Mouse (Mus musculus): Measurements from ENCODE around the gene Ssbp2.

Gene Ssbp2

DNA sequence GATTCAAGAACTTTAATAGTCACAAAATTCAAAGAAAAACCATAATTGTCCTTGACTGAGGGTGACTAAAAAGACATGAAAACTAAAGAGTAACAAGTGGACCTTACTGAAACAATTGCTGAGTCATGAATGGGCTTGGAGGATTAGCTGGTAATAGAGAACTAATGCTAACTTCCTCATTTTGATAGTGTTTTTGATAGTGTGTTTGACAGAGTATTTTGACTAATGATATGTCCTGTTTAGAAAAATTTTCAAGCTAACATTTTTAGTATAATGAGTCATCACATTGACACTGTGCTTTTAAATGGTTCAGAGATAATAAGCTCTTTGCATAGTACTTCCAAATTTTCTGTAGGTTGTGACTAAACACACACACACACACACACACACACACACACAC lies 267.8 kb downstream of the Ssbp2 start:
- no peak for DNase-seq (ENCODE audit: low spot score)

DNA sequence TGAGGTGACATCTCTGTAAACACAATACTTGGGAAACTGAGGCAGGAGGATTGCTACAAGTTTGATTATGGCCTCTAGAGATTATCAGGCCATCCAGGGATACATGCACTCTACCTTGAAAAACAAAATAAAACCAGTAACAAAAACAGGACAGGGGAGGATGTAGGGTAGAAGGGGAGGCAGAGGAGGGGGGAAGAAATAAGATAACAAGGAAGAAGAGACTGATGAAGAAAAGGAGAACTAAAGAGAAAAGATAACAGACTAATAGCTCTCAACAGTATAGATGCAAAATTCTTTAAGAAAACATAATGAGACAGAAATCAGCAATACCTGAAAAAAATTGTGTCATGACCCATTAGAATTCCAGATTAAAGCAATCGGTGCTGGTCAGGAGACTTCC lies 277.1 kb downstream of the Ssbp2 start:
- DNase-seq (ENCODE audit: low spot score) = no peak

DNA sequence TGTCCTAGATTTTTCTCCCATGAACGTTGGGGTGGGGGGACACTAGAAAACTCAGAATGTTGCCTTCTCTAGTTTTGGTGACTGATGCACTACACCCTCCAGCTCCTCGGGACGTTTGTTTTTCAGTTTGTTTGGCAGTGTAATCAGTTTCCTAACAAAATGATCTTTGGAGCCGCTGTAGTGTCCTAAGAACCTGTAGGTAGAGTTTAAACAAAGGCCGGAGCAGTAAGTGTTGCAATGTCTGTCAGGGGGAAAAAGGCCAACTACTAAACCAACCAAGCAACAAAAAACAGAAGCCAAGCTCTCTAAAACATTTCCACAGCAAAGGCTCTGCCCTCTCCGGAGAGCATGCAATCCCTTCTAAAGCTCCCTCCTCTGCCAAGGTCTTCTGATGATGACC lies 280.8 kb downstream of the Ssbp2 start:
- DNase-seq (ENCODE audit: low spot score) = no peak

DNA sequence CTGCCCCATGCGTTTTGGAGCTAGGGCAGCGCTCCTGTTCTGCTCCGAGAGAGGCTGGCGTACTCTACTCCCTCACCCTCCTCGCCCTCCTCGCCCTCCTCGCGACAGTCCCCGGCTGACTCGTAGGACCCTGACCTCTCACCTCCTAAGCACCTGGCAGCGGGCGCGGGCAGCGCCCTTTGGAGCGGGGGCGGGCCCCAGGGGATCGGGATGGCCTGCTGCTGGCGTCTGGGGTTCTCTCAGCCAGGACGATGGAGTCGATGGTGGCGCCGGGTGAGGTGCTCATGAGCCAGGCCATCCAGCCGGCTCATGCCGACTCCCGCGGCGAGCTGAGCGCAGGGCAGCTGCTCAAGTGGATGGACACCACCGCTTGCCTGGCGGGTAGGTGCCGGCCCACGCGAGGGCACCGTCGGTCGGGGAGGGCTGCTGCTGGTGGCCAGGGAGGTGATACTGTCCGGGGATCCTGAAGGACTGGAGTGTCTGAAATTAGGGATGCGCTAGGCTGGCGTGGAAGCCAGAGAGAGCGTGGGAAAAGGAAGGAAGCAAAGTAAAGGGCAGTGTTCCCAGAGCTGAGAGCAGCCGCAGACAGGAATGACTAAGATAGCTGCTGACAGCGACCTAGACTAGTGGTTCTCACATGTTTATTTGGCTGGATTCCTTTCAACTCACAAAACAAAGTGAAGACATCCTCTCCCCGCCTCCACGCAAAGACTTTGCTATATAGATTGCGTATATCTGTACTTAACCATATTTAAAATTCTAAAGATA lies 281.4 kb downstream of the Ssbp2 start, which contains the start of gene Acot12:
Gene Acot12 (plus strand): TSS at position 233 of the 768 bp plus-strand sequence.
- peak; percentile 56 for DNase-seq (ENCODE audit: low spot score)

DNA sequence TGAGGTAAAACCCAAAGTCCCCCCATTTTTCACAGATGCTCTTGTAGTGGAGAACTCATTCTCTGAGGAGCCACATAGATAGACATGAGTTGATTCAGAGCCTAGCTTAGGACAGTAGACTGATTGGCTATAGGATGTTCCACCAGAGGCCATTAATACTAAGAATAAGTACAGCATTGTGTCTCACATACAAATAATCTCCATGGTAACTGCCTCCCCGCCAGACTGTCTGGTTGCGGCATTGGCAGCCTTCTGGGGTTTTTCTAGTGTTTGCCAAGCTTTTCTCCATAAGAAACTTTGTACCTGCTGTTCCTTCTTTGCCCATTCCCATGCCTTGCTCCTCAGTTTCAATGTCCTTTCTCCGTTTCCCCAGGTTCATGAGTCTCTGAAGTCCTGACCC lies 283.1 kb downstream of the Ssbp2 start:
- no peak for DNase-seq (ENCODE audit: low spot score)

DNA sequence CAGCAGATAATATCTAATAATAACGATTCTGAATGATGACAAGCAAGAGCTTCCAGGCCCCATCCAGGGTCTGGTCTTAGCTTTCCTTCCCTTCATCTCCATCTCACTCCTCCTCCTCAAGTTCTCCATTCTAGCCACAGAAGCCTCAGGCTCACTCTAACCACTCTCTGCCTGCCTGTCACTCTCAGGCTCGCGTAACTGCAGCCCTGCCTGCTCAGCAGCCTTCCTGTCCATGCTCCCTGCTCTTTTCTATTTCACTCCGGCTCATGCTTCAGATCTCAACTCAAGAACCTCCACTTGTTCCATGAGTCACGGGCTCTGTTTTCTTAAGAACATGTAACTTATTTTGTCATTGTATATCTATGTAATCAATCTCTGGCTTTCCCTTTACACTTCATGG lies 286.4 kb downstream of the Ssbp2 start:
- no peak for DNase-seq (ENCODE audit: low spot score)

DNA sequence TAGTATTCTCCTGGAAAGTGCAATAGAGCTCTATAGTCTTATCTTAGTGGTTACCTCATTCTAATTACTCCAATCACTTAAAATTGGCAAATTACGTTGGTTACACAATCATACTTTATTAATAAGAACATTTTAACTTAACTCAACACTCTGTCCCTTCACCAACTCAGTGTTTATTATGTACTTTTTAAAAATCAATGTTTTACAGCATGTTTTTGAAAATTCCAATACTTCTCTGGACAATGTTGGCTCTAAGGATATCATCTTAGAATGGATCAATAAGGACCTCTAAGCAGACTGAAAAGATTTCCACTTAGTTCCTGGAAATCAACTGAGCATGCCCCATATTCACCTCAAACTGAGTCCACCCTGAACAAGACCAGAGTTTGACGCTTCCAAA lies 288.3 kb downstream of the Ssbp2 start:
- no peak for DNase-seq (ENCODE audit: low spot score)

DNA sequence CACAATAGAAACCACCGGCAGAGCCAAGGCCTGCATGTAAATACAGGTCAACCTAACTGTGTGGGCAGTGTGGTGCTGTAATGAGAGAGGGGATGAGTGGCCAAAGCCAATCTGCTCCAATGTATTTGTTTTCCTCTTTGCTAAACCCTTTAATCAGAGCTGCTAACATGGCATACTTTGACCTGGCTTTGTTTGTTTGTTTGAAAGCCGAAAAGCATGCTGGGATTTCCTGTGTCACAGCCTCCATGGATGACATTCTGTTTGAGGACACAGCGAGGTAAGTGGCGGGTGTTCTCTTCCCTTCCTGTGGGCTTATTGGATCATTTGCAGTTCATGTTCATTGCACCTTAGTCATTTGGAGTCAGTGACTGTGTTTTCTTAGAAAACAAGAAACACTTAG lies 289.9 kb downstream of the Ssbp2 start:
- DNase-seq (ENCODE audit: low spot score) = no peak
